ENCODE assay signal across 12 mouse cellular contexts in the genomic region with DNA sequence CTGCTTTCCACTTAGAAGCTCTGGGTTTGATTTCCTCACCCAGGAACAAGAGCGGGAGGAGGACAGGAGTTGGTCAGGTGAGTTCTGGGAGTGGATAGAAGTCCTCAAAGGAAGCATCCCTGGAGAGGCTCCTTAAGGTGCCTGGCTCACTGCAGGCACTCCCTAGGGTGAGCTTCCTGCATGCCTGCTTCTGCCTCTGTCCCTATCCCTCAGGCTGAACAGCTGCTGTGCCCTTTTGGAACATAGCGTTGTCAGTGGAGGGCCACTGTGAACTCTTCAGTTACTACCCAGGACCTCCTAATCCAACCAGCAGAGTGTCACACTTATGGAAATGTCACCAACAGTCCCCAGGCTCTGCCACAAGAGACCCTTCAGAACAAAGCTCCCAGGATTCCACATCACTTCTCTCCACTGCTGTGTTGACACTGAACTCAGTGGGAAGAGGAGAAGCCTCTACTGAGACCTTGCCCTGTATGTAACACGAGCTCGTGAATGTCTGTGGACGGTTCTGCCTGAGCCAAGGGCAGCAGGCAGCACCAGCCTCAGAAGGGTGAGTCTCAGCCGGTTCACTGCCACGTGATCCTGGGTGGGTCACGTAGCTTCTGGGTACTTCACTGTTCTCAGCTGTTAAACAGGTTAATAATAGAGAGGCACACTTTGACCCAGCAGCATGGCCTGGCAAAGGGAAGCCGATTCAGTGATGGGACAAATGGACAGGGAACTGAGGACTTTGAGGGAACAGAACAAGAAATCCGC.
DNase-seq lines count a peak whose midpoint lies in the region; ATAC-seq lines count a peak whose summit lies in the region.
"Had no signal": no experiment of that assay in that cellular context is flagged by ENCODE, and none has a peak within 500 bp of the region (broad histone marks: within the 10 kb centered on the region; RNA-seq: fewer than 3 reads in every experiment).

No protein-coding gene starts in this region.

- H3K4me3 ChIP-seq in forebrain, embryonic 11.5 days (ENCODE audit: low read depth, low read length): no peak overlapping the region
- no peak overlapping the region for H3K4me3 ChIP-seq in forebrain, embryonic 14.5 days (ENCODE audit: low read depth, low read length)
- no peak overlapping the region for H3K4me3 ChIP-seq in lung, embryonic 15.5 days
- H3K4me3 ChIP-seq: erythroblast, embryonic 14.5 days; liver, embryonic 15.5 days had no signal

- WGBS in forebrain, embryonic 11.5 days: 78% methylated on average over 10 of the region's 10 CpGs
- 80% methylated on average over 10 of the region's 10 CpGs for WGBS in forebrain, embryonic 14.5 days
- 52% methylated on average over 10 of the region's 10 CpGs for WGBS in lung, embryonic 15.5 days

- no peak for ATAC-seq in forebrain, embryonic 11.5 days (replicated peaks; ENCODE audit: low FRiP score)
- ATAC-seq in forebrain, embryonic 14.5 days: no peak
- peak; percentile 50; the same call in 1 of the 2 replicates for ATAC-seq in lung, embryonic 15.5 days (ENCODE audit: borderline replicate concordance, extremely low read depth, low FRiP score, low TSS enrichment)
- ATAC-seq in cerebellum, adult (ENCODE audit: insufficient number of reproducible peaks, low FRiP score, low TSS enrichment): no peak
- ATAC-seq: Patski had no signal

- H3K9ac ChIP-seq in forebrain, embryonic 11.5 days (ENCODE audit: low read length): no peak overlapping the region
- H3K9ac ChIP-seq in forebrain, embryonic 14.5 days (ENCODE audit: low read length): no peak overlapping the region
- no peak overlapping the region for H3K9ac ChIP-seq in lung, embryonic 15.5 days
- H3K9ac ChIP-seq: liver, embryonic 15.5 days had no signal

- H3K9me3 ChIP-seq in forebrain, embryonic 11.5 days (ENCODE audit: control insufficient read depth, low read length): no peaks in the 10 kb centered on the region
- H3K9me3 ChIP-seq in forebrain, embryonic 14.5 days (replicated peaks; ENCODE audit: control insufficient read depth, low read length): no peaks in the 10 kb centered on the region
- H3K9me3 ChIP-seq in lung, embryonic 15.5 days: no peaks in the 10 kb centered on the region
- H3K9me3 ChIP-seq: liver, embryonic 15.5 days had no signal

- peaks cover 8% of the 10 kb centered on the region; the same call in 1 of the 2 replicates for H3K4me1 ChIP-seq in forebrain, embryonic 11.5 days (replicated peaks; ENCODE audit: control insufficient read depth, insufficient read depth, low read length)
- H3K4me1 ChIP-seq in forebrain, embryonic 14.5 days (ENCODE audit: control insufficient read depth, insufficient read depth, low read length): peaks cover 13% of the 10 kb centered on the region
- peaks cover 12% of the 10 kb centered on the region; the same call in 1 of the 2 replicates for H3K4me1 ChIP-seq in lung, embryonic 15.5 days
- H3K4me1 ChIP-seq: liver, embryonic 15.5 days had no signal

- peak; percentile 48 for DNase-seq in forebrain, embryonic 11.5 days (ENCODE audit: low spot score)
- DNase-seq in forebrain, embryonic 14.5 days (ENCODE audit: low spot score): no peak
- no peak for DNase-seq in lung, postnatal 14 days
- peak; percentile 79 to 93 for DNase-seq in kidney, postnatal 25 days
- DNase-seq in layer of hippocampus, postnatal 36 days: no peak
- no peak for DNase-seq in urinary bladder, postnatal 25 days (ENCODE audit: low spot score)
- DNase-seq: thymus, postnatal 4 days had no signal

- H3K4me2 ChIP-seq in forebrain, embryonic 11.5 days (ENCODE audit: low read depth, low read length, severe bottlenecking): no peak overlapping the region
- H3K4me2 ChIP-seq in forebrain, embryonic 14.5 days (ENCODE audit: low read length): no peak overlapping the region
- no peak overlapping the region for H3K4me2 ChIP-seq in lung, embryonic 15.5 days
- H3K4me2 ChIP-seq: liver, embryonic 15.5 days had no signal

- H3K36me3 ChIP-seq in forebrain, embryonic 11.5 days (ENCODE audit: control insufficient read depth, insufficient read depth, low read length): no peaks in the 10 kb centered on the region
- H3K36me3 ChIP-seq in forebrain, embryonic 14.5 days (ENCODE audit: control insufficient read depth, insufficient read depth, low read length): no peaks in the 10 kb centered on the region
- H3K36me3 ChIP-seq in lung, embryonic 15.5 days: no peaks in the 10 kb centered on the region
- H3K36me3 ChIP-seq: liver, embryonic 15.5 days had no signal

- H3K27ac ChIP-seq in forebrain, embryonic 11.5 days (ENCODE audit: low read depth, low read length): no peak overlapping the region
- no peak overlapping the region for H3K27ac ChIP-seq in forebrain, embryonic 14.5 days (ENCODE audit: low read depth, low read length)
- H3K27ac ChIP-seq in lung, embryonic 15.5 days: no peak overlapping the region
- H3K27ac ChIP-seq: liver, embryonic 15.5 days had no signal

- H3K27me3 ChIP-seq in forebrain, embryonic 11.5 days (ENCODE audit: control insufficient read depth, insufficient read depth, low read length): no peaks in the 10 kb centered on the region
- H3K27me3 ChIP-seq in forebrain, embryonic 14.5 days (replicated peaks; ENCODE audit: control insufficient read depth, insufficient read depth, low read length): no peaks in the 10 kb centered on the region
- H3K27me3 ChIP-seq in lung, embryonic 15.5 days: no peaks in the 10 kb centered on the region
- H3K27me3 ChIP-seq: liver, embryonic 15.5 days; Patski had no signal

Comparison
In these comparisons a context has a peak if more than half of its experiments do, and no peak if none do; other contexts are left out.
1. DNase-seq: peak in forebrain, embryonic 11.5 days (single experiment) and kidney, postnatal 25 days (2 of 2); none in forebrain, embryonic 14.5 days (single experiment), lung, postnatal 14 days (single experiment), layer of hippocampus, postnatal 36 days (0 of 2) and urinary bladder, postnatal 25 days (single experiment).